Mouse (Mus musculus): ENCODE data around the gene Slc13a2. TPM values are rescaled to one million over a fixed set of nuclear protein-coding genes. Genes with fewer than 3 reads are reported as not detected.

Gene Slc13a2
- polyA plus RNA-seq, 2 experiments: 0.02 TPM; not detected in 1

DNA sequence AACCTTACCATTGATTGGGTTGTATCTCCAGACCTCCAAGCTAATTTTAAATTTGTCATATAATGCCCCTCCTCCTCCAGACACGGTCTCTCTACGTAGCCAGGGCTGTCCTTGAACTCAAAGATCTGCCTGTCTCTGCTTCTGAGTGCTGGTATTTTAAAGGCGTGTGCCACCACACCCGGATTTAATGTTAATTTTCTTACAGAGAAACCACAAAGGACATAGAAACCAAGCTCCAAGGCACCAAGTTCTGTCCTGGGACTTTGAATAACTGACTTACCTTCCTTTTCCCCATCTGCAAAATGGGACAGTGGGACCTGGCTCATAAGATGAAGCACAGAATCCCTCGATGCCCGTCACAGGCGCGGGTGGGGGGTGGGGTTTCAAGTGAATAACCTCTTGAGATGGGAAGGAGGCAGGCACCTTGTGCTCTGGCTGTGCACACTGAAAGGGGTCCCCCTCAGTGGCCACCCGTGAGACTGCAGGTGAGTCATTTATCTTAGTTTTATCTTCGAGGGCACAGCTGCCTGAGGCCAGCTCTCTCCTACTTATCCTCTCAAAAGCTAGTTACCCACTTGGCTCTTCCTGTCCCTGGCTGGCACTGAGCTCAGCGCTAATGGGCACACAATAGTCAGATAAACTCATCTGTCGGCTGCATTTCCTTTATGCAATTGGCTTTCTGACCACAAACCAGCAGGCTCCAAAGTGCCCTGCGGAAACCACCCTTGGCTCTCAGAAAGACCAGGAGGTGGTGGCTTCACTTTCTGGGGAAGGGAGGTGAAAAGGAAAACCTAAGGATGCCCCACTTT lies 612 bp downstream of the Slc13a2 start:
- H3K9ac ChIP-seq (replicated peaks): no peak overlapping the region
- no peaks in the 10 kb centered on the region for H3K9me3 ChIP-seq (ENCODE audit: control insufficient read depth, low read length)
- H3K27me3 ChIP-seq (ENCODE audit: control insufficient read depth, insufficient read depth, low read length): no peaks in the 10 kb centered on the region
- ATAC-seq (ENCODE audit: insufficient read depth) (no peak), DNase-seq (ENCODE audit: low read depth in 3 of 3, low spot score in 3 of 3) (no peak)
- TF ChIP-seq EP300 (IDR thresholded peaks at IDR 0.05; ENCODE audit: low read depth) (no peak), CTCF (IDR thresholded peaks at IDR 0.05; ENCODE audit: low read depth) (no peak)
- no peak overlapping the region for H3K4me3 ChIP-seq (ENCODE audit: insufficient read depth in 1 of 2, low read depth in 2 of 2, low read length in 2 of 2)
- no peak overlapping the region for H3K27ac ChIP-seq
- WGBS (ENCODE audit: insufficient replicate concordance): 34% methylated on average over 13 of the region's 13 CpGs
- no peaks in the 10 kb centered on the region for H3K36me3 ChIP-seq (replicated peaks; ENCODE audit: control insufficient read depth, insufficient read depth, low read depth)
- H3K4me2 ChIP-seq (ENCODE audit: low read depth): no peak overlapping the region
- peaks cover 0 to 2% of the 10 kb centered on the region in 2 experiments; a peak in 2 of 4 replicates for H3K4me1 ChIP-seq (replicated peaks; ENCODE audit: control insufficient read depth in 2 of 2, insufficient read depth in 2 of 2, low read length in 1 of 2)

DNA sequence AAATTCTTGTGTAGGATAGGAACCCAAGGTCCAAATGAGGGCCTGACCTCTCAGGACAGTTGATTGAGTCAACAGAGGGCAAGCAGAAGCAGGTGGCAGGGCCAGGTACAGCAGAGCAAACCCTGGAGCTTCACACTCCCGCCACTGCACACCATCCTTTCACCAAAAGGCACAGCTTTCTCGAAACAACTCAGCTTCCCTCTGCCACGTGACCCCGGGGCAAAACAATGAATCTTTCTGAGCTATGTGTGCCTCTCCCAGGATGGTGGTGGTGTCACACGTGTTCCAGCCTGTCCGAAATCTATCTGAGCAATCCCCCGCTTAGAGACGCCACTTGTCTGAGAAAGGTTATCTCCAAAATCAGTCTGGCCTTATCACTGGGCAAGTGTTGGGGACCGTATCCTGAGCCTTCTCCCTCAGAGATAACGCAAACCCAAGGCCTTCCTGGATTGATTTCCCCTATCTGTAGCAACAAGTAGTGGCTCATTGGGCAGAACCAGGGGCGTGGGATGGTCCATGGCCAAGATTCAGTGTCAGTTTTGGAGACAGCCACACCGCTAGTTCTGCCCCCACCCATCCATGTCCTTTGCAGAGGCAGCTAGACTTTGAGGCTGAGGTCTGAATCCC lies 1.6 kb downstream of the Slc13a2 start:
- Histone ChIP-seq H3K9me3 (ENCODE audit: control insufficient read depth, low read length) (no peaks in the 10 kb centered on the region), H3K9ac (replicated peaks) (no peak overlapping the region), H3K27ac (no peak overlapping the region), H3K36me3 (replicated peaks; ENCODE audit: control insufficient read depth, insufficient read depth, low read depth) (no peaks in the 10 kb centered on the region), H3K4me3 (ENCODE audit: insufficient read depth in 1 of 2, low read depth in 2 of 2, low read length in 2 of 2) (no peak overlapping the region), H3K27me3 (ENCODE audit: control insufficient read depth, insufficient read depth, low read length) (no peaks in the 10 kb centered on the region), H3K4me2 (ENCODE audit: low read depth) (no peak overlapping the region), H3K4me1 (replicated peaks; ENCODE audit: control insufficient read depth in 2 of 2, insufficient read depth in 2 of 2, low read length in 1 of 2) (peaks cover 0 to 2% of the 10 kb centered on the region in 2 experiments; a peak in 2 of 4 replicates)
- ATAC-seq (ENCODE audit: insufficient read depth) (no peak), DNase-seq (ENCODE audit: low read depth in 3 of 3, low spot score in 3 of 3) (no peak)
- WGBS (ENCODE audit: insufficient replicate concordance): 7% methylated on average over 12 of the region's 12 CpGs
- TF ChIP-seq CTCF (IDR thresholded peaks at IDR 0.05; ENCODE audit: low read depth) (no peak), EP300 (IDR thresholded peaks at IDR 0.05; ENCODE audit: low read depth) (no peak)

GRCm38 (mm10) chr11:78416854-78417253 lies 5.2 kb downstream of the Slc13a2 start:
- H3K36me3 ChIP-seq (replicated peaks; ENCODE audit: control insufficient read depth, insufficient read depth, low read depth): no peaks in the 10 kb centered on the region
- H3K4me2 ChIP-seq (ENCODE audit: low read depth): no peak overlapping the region
- peaks cover 0 to 2% of the 10 kb centered on the region in 2 experiments; a peak in 2 of 4 replicates for H3K4me1 ChIP-seq (replicated peaks; ENCODE audit: control insufficient read depth in 2 of 2, insufficient read depth in 2 of 2, low read length in 1 of 2)
- no peak overlapping the region for H3K27ac ChIP-seq
- H3K4me3 ChIP-seq (ENCODE audit: insufficient read depth in 1 of 2, low read depth in 2 of 2, low read length in 2 of 2): no peak overlapping the region
- no peaks in the 10 kb centered on the region for H3K9me3 ChIP-seq (ENCODE audit: control insufficient read depth, low read length)
- no peaks in the 10 kb centered on the region for H3K27me3 ChIP-seq (ENCODE audit: control insufficient read depth, insufficient read depth, low read length)
- ATAC-seq (ENCODE audit: insufficient read depth): no peak
- H3K9ac ChIP-seq (replicated peaks): no peak overlapping the region
- 62% methylated on average over 6 of the region's 6 CpGs for WGBS (ENCODE audit: insufficient replicate concordance)
- no peak for DNase-seq (ENCODE audit: low read depth in 3 of 3, low spot score in 3 of 3)
- TF ChIP-seq CTCF (IDR thresholded peaks at IDR 0.05; ENCODE audit: low read depth): no peak
- no peak for TF ChIP-seq EP300 (IDR thresholded peaks at IDR 0.05; ENCODE audit: low read depth)

- Histone ChIP-seq H3K27me3 (ENCODE audit: control insufficient read depth, insufficient read depth, low read length) (no peaks in the 10 kb centered on the region), H3K27ac (no peak overlapping the region), H3K9ac (replicated peaks) (no peak overlapping the region), H3K4me2 (ENCODE audit: low read depth) (no peak overlapping the region), H3K4me1 (replicated peaks; ENCODE audit: control insufficient read depth in 2 of 2, insufficient read depth in 2 of 2, low read length in 1 of 2) (peaks cover 0 to 10% of the 10 kb centered on the region in 2 experiments; a peak in 2 of 4 replicates), H3K9me3 (ENCODE audit: control insufficient read depth, low read length) (no peaks in the 10 kb centered on the region), H3K4me3 (ENCODE audit: insufficient read depth in 1 of 2, low read depth in 2 of 2, low read length in 2 of 2) (no peak overlapping the region), H3K36me3 (replicated peaks; ENCODE audit: control insufficient read depth, insufficient read depth, low read depth) (no peaks in the 10 kb centered on the region)
- 51% methylated on average over 6 of the region's 6 CpGs for WGBS (ENCODE audit: insufficient replicate concordance)
- no peak for ATAC-seq (ENCODE audit: insufficient read depth)
- TF ChIP-seq CTCF (IDR thresholded peaks at IDR 0.05; ENCODE audit: low read depth): no peak
- no peak for TF ChIP-seq EP300 (IDR thresholded peaks at IDR 0.05; ENCODE audit: low read depth)
- DNase-seq (ENCODE audit: low read depth in 3 of 3, low spot score in 3 of 3): no peak
These were observed 9.2 kb downstream of the Slc13a2 start for GRCm38 (mm10) chr11:78412861-78413260.

DNA sequence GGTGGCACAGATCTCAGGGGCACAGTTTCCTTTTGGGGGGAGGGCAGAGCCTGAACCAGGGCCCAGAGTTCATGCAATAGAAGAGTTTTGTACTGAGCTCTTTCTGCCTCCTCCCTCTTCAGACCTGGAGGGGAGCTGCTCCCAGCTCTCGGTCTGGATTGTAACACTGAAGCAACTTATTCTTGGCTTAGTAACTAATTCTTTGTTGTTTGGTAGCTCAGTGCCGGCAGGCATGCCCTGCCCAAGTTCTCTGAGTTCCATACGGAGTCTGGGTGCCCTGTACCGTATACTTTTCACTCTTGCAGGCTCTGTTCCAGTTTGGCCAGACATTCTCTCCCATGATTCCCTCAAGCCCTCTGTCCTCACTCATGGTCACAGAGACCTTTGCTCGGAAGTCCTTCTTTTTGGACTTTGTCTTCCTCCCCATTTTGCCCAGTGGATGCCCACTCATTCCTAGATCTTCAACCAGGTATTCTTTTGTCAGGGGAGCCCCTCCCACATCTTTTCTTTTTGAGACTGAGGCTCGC lies 9.6 kb downstream of the Slc13a2 start:
- WGBS (ENCODE audit: insufficient replicate concordance): 59% methylated on average over 6 of the region's 6 CpGs
- no peak overlapping the region for H3K4me3 ChIP-seq (ENCODE audit: insufficient read depth in 1 of 2, low read depth in 2 of 2, low read length in 2 of 2)
- no peak overlapping the region for H3K9ac ChIP-seq (replicated peaks)
- ATAC-seq (ENCODE audit: insufficient read depth) (no peak), DNase-seq (ENCODE audit: low read depth in 3 of 3, low spot score in 3 of 3) (no peak)
- TF ChIP-seq CTCF (IDR thresholded peaks at IDR 0.05; ENCODE audit: low read depth) (no peak), EP300 (IDR thresholded peaks at IDR 0.05; ENCODE audit: low read depth) (no peak)
- no peaks in the 10 kb centered on the region for H3K36me3 ChIP-seq (replicated peaks; ENCODE audit: control insufficient read depth, insufficient read depth, low read depth)
- H3K9me3 ChIP-seq (ENCODE audit: control insufficient read depth, low read length): no peaks in the 10 kb centered on the region
- H3K4me2 ChIP-seq (ENCODE audit: low read depth): no peak overlapping the region
- H3K27ac ChIP-seq: no peak overlapping the region
- no peaks in the 10 kb centered on the region for H3K27me3 ChIP-seq (ENCODE audit: control insufficient read depth, insufficient read depth, low read length)
- H3K4me1 ChIP-seq (replicated peaks; ENCODE audit: control insufficient read depth in 2 of 2, insufficient read depth in 2 of 2, low read length in 1 of 2): peaks cover 0 to 10% of the 10 kb centered on the region in 2 experiments; a peak in 2 of 4 replicates
